Mouse (Mus musculus): ENCODE measurements at regions not wholly inside any gene's neighbourhood (a gene's known extent, or its start where the extent isn't known, plus 50 kb on each side); places are given as distances from the start of the nearest gene placed in this dataset.

DNA sequence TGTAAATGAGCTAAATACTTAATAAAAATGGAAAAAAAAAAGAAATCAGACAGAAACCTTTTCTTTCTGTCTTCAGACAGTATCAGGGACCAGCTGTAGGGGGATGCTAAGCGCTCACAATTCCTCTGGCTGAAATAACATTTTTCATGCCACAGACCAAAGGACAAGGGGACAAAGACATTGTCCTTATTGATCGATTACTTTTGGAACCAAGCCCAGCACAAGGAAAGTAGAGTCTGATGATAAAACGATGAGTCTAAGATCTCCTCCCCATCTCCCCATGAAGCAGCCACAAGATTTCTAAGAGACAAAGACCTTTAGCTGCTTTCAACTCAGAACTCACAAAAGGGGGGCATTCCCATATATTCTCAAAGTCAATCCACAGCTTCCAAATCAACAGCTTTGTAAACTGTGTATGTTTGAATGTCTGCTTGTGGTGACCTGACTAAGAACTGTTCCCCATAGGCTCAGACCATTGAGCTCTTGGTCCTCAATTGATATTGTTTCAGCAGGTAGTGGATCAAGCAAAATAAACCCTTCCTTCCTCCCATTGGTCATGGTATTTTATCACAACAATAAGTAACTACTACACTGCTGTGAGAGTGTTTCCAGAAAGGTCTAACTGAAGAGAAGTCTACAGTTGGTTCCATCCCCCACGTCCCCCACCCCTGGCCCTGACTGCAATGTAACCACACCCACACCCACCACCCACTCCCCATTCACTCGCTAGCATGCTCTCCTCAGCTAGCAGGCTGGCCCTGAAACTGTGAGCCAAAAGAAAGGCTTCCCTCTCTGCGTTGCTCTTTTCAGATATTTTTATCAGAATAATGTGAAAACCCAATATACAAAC, 331.4 kb upstream of the Spred2 start:
- Histone ChIP-seq H3K27me3 (replicated peaks; ENCODE audit: control insufficient read depth, insufficient read depth, low read length) (no peaks in the 10 kb centered on the region), H3K4me1 (ENCODE audit: control insufficient read depth, insufficient read depth, low read length) (no peaks in the 10 kb centered on the region), H3K4me3 (ENCODE audit: insufficient read depth, low read depth, low read length) (no peak overlapping the region), H3K27ac (ENCODE audit: insufficient read depth, low read depth, low read length) (no peak overlapping the region), H3K36me3 (ENCODE audit: control insufficient read depth, insufficient read depth, low read length) (no peaks in the 10 kb centered on the region)
- DNase-seq, result no peak
- 84% methylated on average over 6 of the region's 6 CpGs for WGBS
- TF ChIP-seq POLR2A (IDR thresholded peaks at IDR 0.05; ENCODE audit: low read depth, low read length) (no peak), CTCF (conservative IDR thresholded peaks at IDR 0.05; ENCODE audit: insufficient read depth, insufficient read length, low read depth, low read length) (no peak)

DNA sequence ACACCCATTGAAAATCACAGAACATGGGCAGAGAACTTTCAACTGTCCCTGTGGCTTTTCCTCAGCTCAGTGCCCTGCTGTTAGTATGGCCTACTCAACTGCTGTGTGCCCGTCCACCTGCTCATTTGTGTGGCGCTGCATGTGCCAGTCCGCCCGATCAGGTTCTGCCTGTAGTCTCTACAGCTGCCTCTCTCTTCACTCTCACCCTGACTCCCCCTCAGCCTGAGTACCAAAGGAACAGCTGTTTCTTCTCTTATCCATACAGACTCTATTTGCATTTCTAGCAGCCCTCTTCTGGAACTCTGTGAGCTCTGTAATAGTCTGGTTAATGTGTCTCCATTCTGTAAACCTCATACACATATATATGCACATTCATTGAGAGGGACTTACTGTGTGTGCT, 329.1 kb upstream of the Spred2 start:
- no peak overlapping the region for H3K4me3 ChIP-seq (ENCODE audit: insufficient read depth, low read depth, low read length)
- no peaks in the 10 kb centered on the region for H3K4me1 ChIP-seq (ENCODE audit: control insufficient read depth, insufficient read depth, low read length)
- 64% methylated on average over 4 of the region's 4 CpGs for WGBS
- H3K27ac ChIP-seq (ENCODE audit: insufficient read depth, low read depth, low read length), result no peak overlapping the region
- no peak for TF ChIP-seq POLR2A (IDR thresholded peaks at IDR 0.05; ENCODE audit: low read depth, low read length)
- no peak for TF ChIP-seq CTCF (conservative IDR thresholded peaks at IDR 0.05; ENCODE audit: insufficient read depth, insufficient read length, low read depth, low read length)
- H3K36me3 ChIP-seq (ENCODE audit: control insufficient read depth, insufficient read depth, low read length), result no peaks in the 10 kb centered on the region
- DNase-seq, result no peak
- no peaks in the 10 kb centered on the region for H3K27me3 ChIP-seq (replicated peaks; ENCODE audit: control insufficient read depth, insufficient read depth, low read length)

DNA sequence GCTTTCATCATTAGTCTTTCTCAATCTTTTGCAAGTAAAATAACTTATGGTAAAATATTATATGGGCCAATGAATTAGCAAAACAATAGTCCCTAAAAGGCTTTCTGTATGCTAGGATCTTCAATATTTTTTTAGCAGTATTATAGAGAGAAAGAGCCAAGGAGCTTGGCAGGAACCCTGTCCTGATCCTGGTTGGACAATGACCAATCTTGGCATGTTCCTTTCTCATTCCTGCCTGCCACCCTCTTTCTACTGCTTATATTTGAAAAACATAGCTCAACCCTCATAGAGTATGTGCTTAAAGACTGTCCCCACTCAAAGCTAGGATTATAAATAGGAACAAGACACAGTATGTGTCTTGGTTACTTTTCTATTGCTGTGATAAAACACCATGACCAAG, 327.8 kb upstream of the Spred2 start:
- no peak overlapping the region for H3K4me3 ChIP-seq (ENCODE audit: insufficient read depth, low read depth, low read length)
- DNase-seq, result no peak
- H3K4me1 ChIP-seq (ENCODE audit: control insufficient read depth, insufficient read depth, low read length), result no peaks in the 10 kb centered on the region
- no peak for TF ChIP-seq POLR2A (IDR thresholded peaks at IDR 0.05; ENCODE audit: low read depth, low read length)
- no peak for TF ChIP-seq CTCF (conservative IDR thresholded peaks at IDR 0.05; ENCODE audit: insufficient read depth, insufficient read length, low read depth, low read length)
- no peaks in the 10 kb centered on the region for H3K36me3 ChIP-seq (ENCODE audit: control insufficient read depth, insufficient read depth, low read length)
- no peak overlapping the region for H3K27ac ChIP-seq (ENCODE audit: insufficient read depth, low read depth, low read length)
- no peaks in the 10 kb centered on the region for H3K27me3 ChIP-seq (replicated peaks; ENCODE audit: control insufficient read depth, insufficient read depth, low read length)

DNA sequence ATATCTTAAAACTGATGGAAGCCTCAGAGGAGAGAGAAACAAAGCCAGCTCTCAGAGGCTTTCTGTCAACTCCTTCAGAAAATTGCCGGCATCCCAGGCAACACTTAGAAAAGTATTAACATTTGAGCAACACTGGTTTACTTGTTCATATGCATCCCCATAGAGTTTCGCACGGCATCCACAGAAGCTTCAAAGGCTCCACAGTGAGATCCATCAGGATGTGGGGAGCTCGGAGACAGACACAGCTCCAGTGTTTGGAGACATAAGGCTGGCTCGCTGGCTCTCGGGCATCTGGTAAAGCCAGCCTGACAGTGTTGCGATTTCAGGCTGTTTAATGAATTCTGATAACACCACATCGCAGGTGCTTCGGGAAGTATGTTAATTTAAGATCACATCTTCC, 324.7 kb upstream of the Spred2 start:
- TF ChIP-seq POLR2A (IDR thresholded peaks at IDR 0.05; ENCODE audit: low read depth, low read length) (no peak), CTCF (conservative IDR thresholded peaks at IDR 0.05; ENCODE audit: insufficient read depth, insufficient read length, low read depth, low read length) (no peak)
- Histone ChIP-seq H3K27ac (ENCODE audit: insufficient read depth, low read depth, low read length) (no peak overlapping the region), H3K36me3 (ENCODE audit: control insufficient read depth, insufficient read depth, low read length) (no peaks in the 10 kb centered on the region), H3K4me3 (ENCODE audit: insufficient read depth, low read depth, low read length) (no peak overlapping the region), H3K4me1 (ENCODE audit: control insufficient read depth, insufficient read depth, low read length) (no peaks in the 10 kb centered on the region), H3K27me3 (replicated peaks; ENCODE audit: control insufficient read depth, insufficient read depth, low read length) (no peaks in the 10 kb centered on the region)
- no peak for DNase-seq
- 91% methylated on average over 9 of the region's 9 CpGs for WGBS

DNA sequence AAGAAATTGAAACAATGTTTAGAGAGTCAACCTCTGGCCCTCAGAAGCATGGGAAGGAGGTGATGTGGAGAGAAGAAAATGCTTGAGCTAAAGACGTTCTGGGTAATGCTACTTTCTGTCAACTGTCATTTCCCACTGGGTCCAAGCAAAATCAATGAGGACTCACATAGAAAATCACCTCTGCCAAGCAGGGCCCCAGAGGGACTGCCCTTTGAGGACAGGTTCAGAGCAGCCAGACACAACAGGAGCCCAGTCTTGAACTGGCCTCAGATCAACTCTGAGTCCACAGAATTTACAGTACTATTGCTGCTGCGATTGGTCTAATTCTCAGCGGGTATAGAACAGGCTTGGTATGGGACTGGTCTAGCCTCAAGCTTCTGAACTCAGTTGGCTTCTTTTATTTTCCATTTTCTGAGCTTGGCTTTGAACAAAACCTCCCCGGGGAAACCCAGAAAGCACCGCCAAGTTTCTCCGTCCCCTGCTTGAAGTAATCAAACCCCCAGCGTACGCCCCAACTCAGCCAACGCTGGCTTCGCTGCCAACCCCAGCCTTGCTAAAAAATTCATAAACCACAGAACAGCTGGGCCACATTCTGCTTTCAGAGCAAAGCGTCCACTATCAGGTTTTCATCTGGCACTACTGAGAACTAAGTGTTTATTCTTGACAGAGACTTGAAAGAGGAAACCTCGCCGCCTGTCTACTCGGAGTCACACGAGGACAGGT, 322.8 kb upstream of the Spred2 start:
- Histone ChIP-seq H3K27me3 (replicated peaks; ENCODE audit: control insufficient read depth, insufficient read depth, low read length) (no peaks in the 10 kb centered on the region), H3K4me3 (ENCODE audit: insufficient read depth, low read depth, low read length) (no peak overlapping the region), H3K36me3 (ENCODE audit: control insufficient read depth, insufficient read depth, low read length) (no peaks in the 10 kb centered on the region), H3K27ac (ENCODE audit: insufficient read depth, low read depth, low read length) (no peak overlapping the region), H3K4me1 (ENCODE audit: control insufficient read depth, insufficient read depth, low read length) (no peaks in the 10 kb centered on the region)
- 79% methylated on average over 15 of the region's 15 CpGs for WGBS
- no peak for TF ChIP-seq POLR2A (IDR thresholded peaks at IDR 0.05; ENCODE audit: low read depth, low read length)
- no peak for TF ChIP-seq CTCF (conservative IDR thresholded peaks at IDR 0.05; ENCODE audit: insufficient read depth, insufficient read length, low read depth, low read length)
- DNase-seq, result no peak

DNA sequence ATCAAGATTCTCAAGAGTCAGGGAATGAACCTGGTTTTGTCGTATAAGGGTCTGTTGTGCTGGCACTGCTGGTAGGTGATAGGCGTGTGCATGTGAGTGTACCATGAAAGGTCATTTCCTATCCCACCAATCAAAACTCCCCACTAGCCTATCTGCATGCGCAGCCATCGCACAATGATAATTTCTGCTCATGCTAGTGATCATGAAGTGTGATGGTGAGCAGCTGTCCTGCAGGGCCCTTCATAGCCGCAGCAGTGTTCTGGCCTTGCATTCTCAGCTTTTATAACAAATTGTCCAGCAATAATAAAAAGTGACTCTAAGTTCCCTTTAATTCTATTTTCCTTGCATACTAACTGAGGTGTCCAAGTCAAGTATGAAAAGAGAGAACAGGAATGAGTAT, 321.7 kb upstream of the Spred2 start:
- DNase-seq, result no peak
- H3K27ac ChIP-seq (ENCODE audit: insufficient read depth, low read depth, low read length), result no peak overlapping the region
- WGBS, result 82% methylated on average over 5 of the region's 5 CpGs
- TF ChIP-seq POLR2A (IDR thresholded peaks at IDR 0.05; ENCODE audit: low read depth, low read length) (no peak), CTCF (conservative IDR thresholded peaks at IDR 0.05; ENCODE audit: insufficient read depth, insufficient read length, low read depth, low read length) (no peak)
- H3K36me3 ChIP-seq (ENCODE audit: control insufficient read depth, insufficient read depth, low read length), result no peaks in the 10 kb centered on the region
- no peaks in the 10 kb centered on the region for H3K4me1 ChIP-seq (ENCODE audit: control insufficient read depth, insufficient read depth, low read length)
- no peaks in the 10 kb centered on the region for H3K27me3 ChIP-seq (replicated peaks; ENCODE audit: control insufficient read depth, insufficient read depth, low read length)
- no peak overlapping the region for H3K4me3 ChIP-seq (ENCODE audit: insufficient read depth, low read depth, low read length)

DNA sequence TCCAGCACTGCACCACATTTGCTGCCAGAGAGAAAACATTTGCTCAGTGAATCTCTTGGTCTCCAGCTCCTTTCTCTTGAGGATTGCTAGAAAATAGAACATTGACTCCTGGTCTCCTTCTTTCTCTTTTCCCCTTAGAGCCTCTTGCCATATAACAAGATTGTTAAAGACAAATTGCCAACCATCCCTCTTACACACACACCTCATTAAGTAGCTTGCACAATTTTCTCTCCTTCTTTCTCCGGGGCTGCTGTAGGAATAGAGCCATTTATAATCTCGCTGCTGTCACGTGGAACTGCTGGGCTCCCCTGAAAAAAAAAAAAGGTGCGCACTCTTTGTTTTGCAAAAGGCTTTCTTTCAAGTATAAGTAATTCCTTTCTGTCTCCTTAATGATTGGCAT, 318.6 kb upstream of the Spred2 start:
- TF ChIP-seq CTCF (conservative IDR thresholded peaks at IDR 0.05; ENCODE audit: insufficient read depth, insufficient read length, low read depth, low read length) (no peak), POLR2A (IDR thresholded peaks at IDR 0.05; ENCODE audit: low read depth, low read length) (no peak)
- WGBS, result 61% methylated on average over 4 of the region's 4 CpGs
- Histone ChIP-seq H3K27me3 (replicated peaks; ENCODE audit: control insufficient read depth, insufficient read depth, low read length) (no peaks in the 10 kb centered on the region), H3K36me3 (ENCODE audit: control insufficient read depth, insufficient read depth, low read length) (no peaks in the 10 kb centered on the region), H3K27ac (ENCODE audit: insufficient read depth, low read depth, low read length) (no peak overlapping the region), H3K4me3 (ENCODE audit: insufficient read depth, low read depth, low read length) (no peak overlapping the region), H3K4me1 (ENCODE audit: control insufficient read depth, insufficient read depth, low read length) (no peaks in the 10 kb centered on the region)
- no peak for DNase-seq

Data from kidney, adult 2 months (tissue).